Mouse (Mus musculus): ENCODE results near the gene Pgrmc2. TPM values are rescaled to one million over a fixed set of nuclear protein-coding genes. Genes with fewer than 3 reads are reported as not detected.

The Pgrmc2 gene
- polyA plus RNA-seq, 1 experiment from 2014 or later, result 99.6 TPM

- ChIA-PET CTCF (interaction anchor here (1.1 to 3.0 kb wide), 5 partner anchors 9 to 102 kb away, joined by 3 to 13 read pairs (median 4); no protein-coding TSS in a partner anchor), POLR2A (interaction anchor here (0.6 kb wide), 1 partner anchor 90 kb away, joined by 3 read pairs; no protein-coding TSS in a partner anchor)
- no peak for DNase-seq (ENCODE audit: low read depth, low spot score)
- no peaks in the 10 kb centered on the region for H3K27me3 ChIP-seq
- ATAC-seq, result no peak
- in situ Hi-C loops (cut with MboI; ENCODE audit: low pct_unique_long_range_greater_than_20kb), result no loop called here
- no peak for TF ChIP-seq CTCF (IDR thresholded peaks at IDR 0.05)
Observed at GRCm38 (mm10) chr3:41080724-41081123, 2.1 kb downstream of the Pgrmc2 start.

GRCm38 (mm10) chr3:41078673-41079072 is 4.2 kb downstream of the Pgrmc2 start:
- POLR2A ChIA-PET, result no interaction called here
- TF ChIP-seq CTCF (IDR thresholded peaks at IDR 0.05), result no peak
- DNase-seq (ENCODE audit: low read depth, low spot score), result no peak
- ATAC-seq, result no peak
- in situ Hi-C loops (cut with MboI; ENCODE audit: low pct_unique_long_range_greater_than_20kb), result no loop called here
- H3K27me3 ChIP-seq, result no peaks in the 10 kb centered on the region
- CTCF ChIA-PET, result interaction anchor here (0.7 to 1.9 kb wide), 3 partner anchors 12 to 20 kb away, joined by 3 to 5 read pairs (median 5); no protein-coding TSS in a partner anchor

- POLR2A ChIA-PET, result interaction anchor here (1.2 kb wide), 1 partner anchor 10 kb away, joined by 4 read pairs; no protein-coding TSS in a partner anchor
- in situ Hi-C loops (cut with MboI; ENCODE audit: low pct_unique_long_range_greater_than_20kb), result no loop called here
- DNase-seq (ENCODE audit: low read depth, low spot score) (no peak), ATAC-seq (no peak)
- TF ChIP-seq CTCF (IDR thresholded peaks at IDR 0.05), result no peak
- CTCF ChIA-PET, result interaction anchor here (1.9 kb wide), 1 partner anchor 33 kb away, joined by 4 read pairs; no protein-coding TSS in a partner anchor
- no peaks in the 10 kb centered on the region for H3K27me3 ChIP-seq
Observed at GRCm38 (mm10) chr3:41075376-41075775, 7.5 kb downstream of the Pgrmc2 start.

GRCm38 (mm10) chr3:41070519-41070918 is 12.3 kb downstream of the Pgrmc2 start:
- DNase-seq (ENCODE audit: low read depth, low spot score), result no peak
- POLR2A ChIA-PET, result interaction anchor here (0.7 kb wide), 1 partner anchor 24 kb away, joined by 3 read pairs; no protein-coding TSS in a partner anchor
- CTCF ChIA-PET, result interaction anchor here (1.1 to 2.3 kb wide), 5 partner anchors 11 to 604 kb away, joined by 3 to 10 read pairs (median 4); no protein-coding TSS in a partner anchor
- in situ Hi-C loops (cut with MboI; ENCODE audit: low pct_unique_long_range_greater_than_20kb), result no loop called here
- peak; percentile 55 for TF ChIP-seq CTCF (IDR thresholded peaks at IDR 0.05)
- no peaks in the 10 kb centered on the region for H3K27me3 ChIP-seq
- no peak for ATAC-seq

GRCm38 (mm10) chr3:41065320-41065719 is 17.5 kb downstream of the Pgrmc2 start:
- ChIA-PET CTCF (interaction anchor here (1.4 to 3.5 kb wide), 5 partner anchors 9 to 573 kb away, joined by 4 to 25 read pairs (median 4); no protein-coding TSS in a partner anchor), POLR2A (interaction anchor here (1.0 kb wide), 1 partner anchor 10 kb away, joined by 4 read pairs; no protein-coding TSS in a partner anchor)
- in situ Hi-C loops (cut with MboI; ENCODE audit: low pct_unique_long_range_greater_than_20kb), result no loop called here
- ATAC-seq (no peak), DNase-seq (ENCODE audit: low read depth, low spot score) (no peak)
- no peaks in the 10 kb centered on the region for H3K27me3 ChIP-seq
- TF ChIP-seq CTCF (IDR thresholded peaks at IDR 0.05), result no peak

GRCm38 (mm10) chr3:41062758-41063157 is 20.1 kb downstream of the Pgrmc2 start:
- ATAC-seq, result no peak
- ChIA-PET POLR2A (no interaction called here), CTCF (interaction anchor here (1.2 to 3.5 kb wide), 2 partner anchors 18 to 19 kb away, joined by 3 to 25 read pairs; no protein-coding TSS in a partner anchor)
- no peaks in the 10 kb centered on the region for H3K27me3 ChIP-seq
- no peak for DNase-seq (ENCODE audit: low read depth, low spot score)
- in situ Hi-C loops (cut with MboI; ENCODE audit: low pct_unique_long_range_greater_than_20kb), result no loop called here
- TF ChIP-seq CTCF (IDR thresholded peaks at IDR 0.05), result no peak

GRCm38 (mm10) chr3:41061831-41062565 is 20.8 kb downstream of the Pgrmc2 start:
- in situ Hi-C loops (cut with MboI; ENCODE audit: low pct_unique_long_range_greater_than_20kb), result no loop called here
- ChIA-PET CTCF (no interaction called here), POLR2A (no interaction called here)
- TF ChIP-seq CTCF (IDR thresholded peaks at IDR 0.05), result no peak
- ATAC-seq (no peak), DNase-seq (ENCODE audit: low read depth, low spot score) (no peak)
- H3K27me3 ChIP-seq, result no peaks in the 10 kb centered on the region

GRCm38 (mm10) chr3:41059249-41059648 is 23.6 kb downstream of the Pgrmc2 start:
- TF ChIP-seq CTCF (IDR thresholded peaks at IDR 0.05), result no peak
- ATAC-seq (no peak), DNase-seq (ENCODE audit: low read depth, low spot score) (no peak)
- ChIA-PET POLR2A (no interaction called here), CTCF (interaction anchor here (0.8 to 1.2 kb wide), 3 partner anchors 14 to 19 kb away, joined by 3 to 5 read pairs (median 3); no protein-coding TSS in a partner anchor)
- in situ Hi-C loops (cut with MboI; ENCODE audit: low pct_unique_long_range_greater_than_20kb), result no loop called here
- no peaks in the 10 kb centered on the region for H3K27me3 ChIP-seq

GRCm38 (mm10) chr3:41058395-41058794 is 24.5 kb downstream of the Pgrmc2 start:
- TF ChIP-seq CTCF (IDR thresholded peaks at IDR 0.05), result no peak
- ChIA-PET CTCF (interaction anchor here (0.8 to 1.2 kb wide), 5 partner anchors 12 to 20 kb away, joined by 3 to 6 read pairs (median 5); no protein-coding TSS in a partner anchor), POLR2A (no interaction called here)
- DNase-seq (ENCODE audit: low read depth, low spot score), result no peak
- ATAC-seq, result peak; percentile 24
- in situ Hi-C loops (cut with MboI; ENCODE audit: low pct_unique_long_range_greater_than_20kb), result no loop called here
- H3K27me3 ChIP-seq, result no peaks in the 10 kb centered on the region

- H3K27me3 ChIP-seq, result no peaks in the 10 kb centered on the region
- no peak for DNase-seq (ENCODE audit: low read depth, low spot score)
- ChIA-PET CTCF (no interaction called here), POLR2A (no interaction called here)
- no peak for ATAC-seq
- no peak for TF ChIP-seq CTCF (IDR thresholded peaks at IDR 0.05)
- in situ Hi-C loops (cut with MboI; ENCODE audit: low pct_unique_long_range_greater_than_20kb), result no loop called here
Observed at GRCm38 (mm10) chr3:41053334-41053733, 29.5 kb downstream of the Pgrmc2 start.

GRCm38 (mm10) chr3:41047838-41048237 is 35.0 kb downstream of the Pgrmc2 start:
- CTCF ChIA-PET, result interaction anchor here (1.2 to 1.5 kb wide), 2 partner anchors 16 kb away, joined by 3 read pairs; no protein-coding TSS in a partner anchor
- POLR2A ChIA-PET, result no interaction called here
- no peak for DNase-seq (ENCODE audit: low read depth, low spot score)

More at GRCm38 (mm10) chr3:41047838-41048237, 35.0 kb downstream of the Pgrmc2 start:
- H3K27me3 ChIP-seq, result no peaks in the 10 kb centered on the region
- TF ChIP-seq CTCF (IDR thresholded peaks at IDR 0.05), result no peak
- in situ Hi-C loops (cut with MboI; ENCODE audit: low pct_unique_long_range_greater_than_20kb), result loop anchor here (10.0 kb wide), 1 partner anchor 627 kb away; no protein-coding TSS in a partner anchor
- ATAC-seq, result no peak

All from Patski (cell line).